Mouse (Mus musculus) C2C12 (cell line): ENCODE measurements around the gene Nbl1.

Experiments
- CEBPB ChIP-seq: IDR thresholded peaks from one replicate; pipeline ENCODE4 v1.6.1; 2011; ENCODE audit warnings: low read depth, mild to moderate bottlenecking, control low read depth, moderate library complexity
- CTCF ChIP-seq: IDR thresholded peaks from one replicate; pipeline ENCODE4 v1.5.1; 2011; ENCODE audit not compliant: control insufficient read depth, insufficient read depth, insufficient read length
- FOSL1 ChIP-seq: IDR thresholded peaks from one replicate; pipeline ENCODE4 v1.8.0; 2011; ENCODE audit warnings: mild to moderate bottlenecking, low read length; ENCODE audit not compliant: poor library complexity, insufficient read depth, severe bottlenecking
- MAX ChIP-seq: IDR thresholded peaks from one replicate; pipeline ENCODE4 v1.6.1; 2011; ENCODE audit warnings: mild to moderate bottlenecking, control low read depth
- MYOD1 ChIP-seq: IDR thresholded peaks from one replicate; pipeline ENCODE4 v1.6.1; 2011; ENCODE audit warnings: low read depth; ENCODE audit not compliant: control insufficient read depth, insufficient read length
- USF1 ChIP-seq: IDR thresholded peaks from one replicate; pipeline ENCODE4 v1.6.1; 2011; ENCODE audit warnings: low read depth, mild to moderate bottlenecking, control low read depth, moderate library complexity

GRCm38 (mm10) chr4:139081270-139081931, 11.4 kb downstream of the Nbl1 start:
- TF ChIP-seq MAX (no peak), CTCF (no peak), USF1 (no peak), MYOD1 (no peak), CEBPB (no peak), FOSL1 (no peak)
